Mouse (Mus musculus): ENCODE results near the gene Card9.
"Not testable (repeated sequence)": the region's sequence is repeated elsewhere in the genome, so short reads cannot be mapped to it uniquely, and the experiment has no call there.

Card9 gene

DNA sequence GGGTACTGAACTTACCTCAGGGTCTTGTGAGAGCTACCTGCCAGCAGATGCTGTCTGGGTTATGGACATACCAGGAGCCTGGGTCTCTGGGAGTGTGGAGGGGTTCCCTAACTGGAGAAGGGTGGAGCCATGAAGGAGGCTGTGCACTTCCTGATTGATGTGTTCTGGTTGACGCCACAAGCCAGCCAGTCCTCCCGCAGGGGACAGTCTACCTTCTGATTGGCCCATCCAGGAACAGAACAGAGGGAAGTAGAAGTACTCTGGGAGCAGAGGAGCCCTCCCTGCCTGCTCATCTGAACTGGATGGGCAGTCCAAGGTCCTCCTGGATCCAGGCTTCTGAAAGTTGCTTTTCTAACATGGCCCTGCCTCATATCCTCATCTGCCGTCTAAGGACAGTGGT is at the start of gene Card9:
Gene Card9, minus strand, starts transcription at position 147 of the 400 bp plus-strand sequence.
- no peak for DNase-seq

DNA sequence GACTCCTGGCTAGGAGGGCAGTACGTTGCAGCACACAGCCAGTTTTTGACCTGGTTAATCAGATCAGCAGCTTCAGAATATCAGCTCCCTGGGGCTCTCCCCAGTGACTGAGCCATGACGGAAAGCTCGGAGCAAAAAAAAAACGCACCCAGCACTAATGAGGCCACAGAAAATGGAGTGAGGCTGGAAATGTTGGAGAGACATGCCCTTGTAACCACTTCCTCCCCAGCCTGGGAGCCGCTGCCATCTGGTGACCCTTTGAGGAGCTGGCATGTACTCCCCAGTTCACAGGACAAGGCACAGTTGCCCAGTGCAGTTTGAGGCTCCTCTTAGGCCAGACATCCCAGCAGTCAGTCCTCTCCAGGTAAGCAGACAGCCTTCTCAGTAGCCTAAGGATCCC is 49.4 kb upstream of the Card9 start:
- no peak for DNase-seq

DNA sequence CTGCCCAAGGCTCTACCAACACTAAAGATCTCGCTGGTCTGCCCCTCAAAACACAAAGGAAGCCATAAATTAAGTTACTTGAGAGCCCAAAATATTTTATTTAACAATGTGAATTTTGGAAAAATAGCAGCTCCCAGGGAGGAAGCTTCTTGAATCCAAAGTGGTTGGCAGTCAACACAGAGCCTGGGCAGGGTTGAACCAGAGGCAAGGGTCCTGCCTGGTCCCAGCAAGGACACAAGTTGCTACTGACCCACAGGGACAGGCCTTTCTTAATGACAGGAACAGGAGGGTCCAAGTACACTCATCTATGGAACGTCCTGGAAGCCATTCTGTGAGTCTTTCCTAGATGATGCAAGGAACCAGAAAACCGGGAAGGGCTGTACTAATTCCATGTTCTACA is 48.6 kb upstream of the Card9 start:
- DNase-seq, result no peak

DNA sequence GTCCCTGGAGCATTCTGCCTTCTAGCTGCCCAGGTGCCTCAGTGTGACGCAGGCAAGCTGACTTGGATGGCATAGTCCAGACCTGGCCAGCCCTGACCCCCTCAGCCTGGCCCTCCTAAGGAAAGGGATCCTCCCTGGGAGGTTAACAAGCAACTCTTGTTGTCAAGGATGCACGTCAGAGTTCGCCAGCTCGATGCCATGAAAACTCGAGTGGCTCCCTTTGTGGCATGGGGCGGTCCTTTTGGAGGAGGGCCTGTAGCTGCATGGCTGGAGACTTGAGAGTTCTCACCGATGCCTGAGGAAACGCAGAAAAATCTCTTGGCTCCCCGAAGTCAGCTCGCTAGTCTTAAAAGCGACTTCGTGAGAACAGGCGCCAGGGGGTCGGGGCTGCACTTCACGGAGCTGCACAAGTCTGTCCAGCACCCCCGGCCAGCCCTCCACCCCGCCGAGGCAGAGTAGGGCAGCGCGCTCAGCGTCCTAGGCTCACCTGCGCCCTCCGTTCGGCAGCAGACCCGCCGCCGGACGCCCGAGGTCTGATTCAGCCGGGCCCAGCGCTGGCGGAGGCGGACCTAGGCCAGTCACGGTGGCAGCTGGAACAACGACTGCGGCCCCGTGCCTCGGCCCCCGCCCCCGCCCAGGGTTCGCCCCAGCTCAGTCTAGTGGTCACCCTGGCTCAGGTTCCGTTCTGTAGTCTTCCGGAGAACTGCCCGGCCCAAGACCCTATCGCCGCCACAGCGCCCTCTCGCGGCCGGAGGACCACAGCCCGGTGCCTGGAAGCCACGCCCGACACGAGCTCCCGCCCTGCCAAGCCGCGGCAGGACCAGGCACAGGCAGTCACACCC is 48.0 kb upstream of the Card9 start, which contains the start of gene Inpp5e:
Gene Inpp5e, minus strand, starts transcription at position 689 of the 842 bp plus-strand sequence.
- DNase-seq, result peak; percentile 98

DNA sequence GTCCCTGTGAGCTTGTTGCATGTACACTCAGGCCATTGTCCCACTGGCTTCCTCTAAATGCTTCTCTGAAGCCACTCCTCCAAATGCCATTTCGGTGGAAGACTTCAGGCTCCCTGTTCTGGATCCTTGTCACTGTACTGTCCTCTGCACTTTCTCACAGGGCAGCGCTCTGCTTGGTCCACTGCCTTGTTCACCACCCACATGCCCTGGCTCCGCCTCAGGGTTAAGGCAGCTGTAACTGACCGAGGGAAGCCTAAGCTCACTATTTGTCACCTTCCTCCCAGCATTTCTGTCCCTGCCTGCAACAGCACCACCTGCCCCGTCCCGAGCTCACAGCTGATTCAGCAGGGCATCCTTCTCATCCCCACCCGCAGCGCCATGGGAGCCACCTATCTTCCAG is 42.6 kb upstream of the Card9 start:
- DNase-seq, result no peak

DNA sequence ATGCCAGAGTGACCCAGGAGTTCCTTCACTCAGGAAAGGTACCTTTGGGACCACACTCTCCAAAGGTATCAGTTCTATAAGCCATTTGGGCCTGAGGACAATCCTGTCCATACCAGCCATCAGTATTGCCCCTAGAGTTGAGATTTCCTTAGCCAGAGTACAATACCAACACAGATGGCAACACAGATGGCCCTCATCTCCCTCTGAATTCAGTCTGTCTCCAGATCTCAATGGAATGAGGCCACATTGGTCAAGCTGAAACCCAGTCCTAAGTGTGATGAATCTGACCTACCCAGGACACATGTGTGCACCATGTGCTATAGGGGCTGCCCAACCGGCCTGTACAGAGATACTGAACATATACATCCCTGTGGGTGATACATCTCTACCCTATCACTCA is 41.5 kb upstream of the Card9 start:
- DNase-seq, result no peak

DNA sequence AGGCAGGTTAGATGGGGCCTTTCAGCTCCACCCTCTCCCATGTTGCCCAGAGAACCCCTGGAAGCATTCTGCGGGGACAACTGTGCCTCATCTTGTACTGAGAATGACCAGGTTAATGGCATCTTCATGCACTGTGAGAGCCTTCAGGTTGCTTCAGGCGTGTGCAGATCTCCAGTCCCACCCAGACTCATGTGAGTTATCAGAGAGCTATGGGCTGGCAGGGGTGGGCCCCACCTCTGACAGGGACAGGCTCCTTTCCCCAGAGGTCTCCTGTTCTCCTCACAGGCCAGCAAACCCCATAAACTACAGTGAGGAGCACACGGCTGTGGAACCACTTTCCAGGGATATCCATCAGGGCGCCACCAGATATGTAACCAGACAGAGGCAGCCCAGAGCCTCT is 40.3 kb upstream of the Card9 start:
- DNase-seq, result no peak

DNA sequence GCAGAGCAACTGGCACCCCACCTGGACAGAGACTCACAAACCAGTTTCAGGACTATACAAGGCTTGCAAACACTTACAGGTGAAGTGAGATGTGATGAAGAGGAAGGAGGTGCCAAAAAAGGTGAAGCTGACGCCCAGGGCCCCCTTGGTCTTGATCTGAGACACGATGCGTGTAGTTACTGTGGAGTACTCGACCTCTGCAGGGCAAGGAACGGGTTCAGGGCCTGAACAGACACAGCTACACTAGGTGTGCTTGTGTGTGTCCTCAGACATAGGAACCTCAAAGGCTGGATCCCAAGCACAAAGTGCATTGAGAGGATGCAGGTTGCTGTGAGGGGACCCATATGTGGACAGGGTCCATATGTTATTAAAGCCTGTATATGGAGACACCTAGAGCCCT is 39.6 kb upstream of the Card9 start:
- no peak for DNase-seq

DNA sequence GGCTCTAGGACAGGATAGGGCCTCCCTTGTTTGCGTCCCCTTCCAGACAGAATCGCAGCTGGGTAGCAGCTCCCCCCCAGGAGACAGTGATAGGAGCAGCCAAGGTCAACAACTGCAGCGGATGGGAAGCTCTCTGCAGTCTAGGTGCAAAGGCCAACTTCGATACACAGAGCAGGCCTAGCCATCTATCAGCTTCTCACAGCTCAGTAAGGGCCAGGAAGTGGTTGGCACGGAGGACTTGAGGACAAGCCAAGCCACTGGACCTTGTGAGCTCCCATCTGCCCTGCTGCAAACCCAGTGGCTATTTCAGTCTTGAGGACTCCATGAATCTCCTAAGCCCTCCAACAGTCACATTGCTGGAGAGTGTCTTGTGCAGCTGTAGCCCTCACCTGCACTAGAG is 38.9 kb upstream of the Card9 start:
- DNase-seq, result no peak

DNA sequence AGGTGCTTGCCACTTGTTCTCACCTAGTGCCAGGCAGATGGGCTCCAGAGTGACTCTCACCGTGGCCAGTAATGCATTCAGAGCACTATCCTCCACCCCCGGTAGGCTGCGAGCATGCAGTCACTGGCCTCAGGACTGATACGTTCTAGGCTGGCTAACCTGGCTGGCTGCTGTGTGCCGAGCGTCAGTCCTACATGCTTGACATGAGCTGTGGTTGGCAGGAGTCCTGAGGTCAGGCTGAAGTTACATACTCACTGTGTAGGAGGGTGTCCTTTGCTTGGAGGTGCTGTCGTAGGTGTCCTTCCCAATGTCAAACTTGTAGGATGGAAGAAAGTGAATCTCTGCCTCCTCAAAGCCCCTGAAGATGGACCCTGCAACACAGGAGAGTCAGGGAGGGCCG is 38.3 kb upstream of the Card9 start:
- no peak for DNase-seq

DNA sequence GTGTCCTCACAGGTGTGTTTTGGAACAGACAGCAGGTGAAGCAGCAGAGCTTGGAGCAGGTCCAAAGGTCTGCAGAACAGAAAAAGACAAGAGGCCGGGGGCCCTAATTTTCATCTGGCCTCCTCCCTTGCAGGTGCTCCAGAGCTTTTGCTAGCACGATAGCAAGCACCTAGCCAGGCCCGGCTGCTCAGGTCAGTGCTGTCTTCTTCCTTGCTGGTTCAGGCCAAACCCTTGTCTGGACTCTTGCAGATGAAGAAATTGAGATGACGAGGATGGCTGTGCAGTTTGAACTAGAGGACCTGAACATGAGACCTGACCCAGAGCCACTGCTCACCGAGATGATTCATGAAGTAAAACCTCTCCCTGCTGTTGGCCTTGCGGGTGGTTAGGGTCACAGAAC is 30.9 kb upstream of the Card9 start:
- no peak for DNase-seq

DNA sequence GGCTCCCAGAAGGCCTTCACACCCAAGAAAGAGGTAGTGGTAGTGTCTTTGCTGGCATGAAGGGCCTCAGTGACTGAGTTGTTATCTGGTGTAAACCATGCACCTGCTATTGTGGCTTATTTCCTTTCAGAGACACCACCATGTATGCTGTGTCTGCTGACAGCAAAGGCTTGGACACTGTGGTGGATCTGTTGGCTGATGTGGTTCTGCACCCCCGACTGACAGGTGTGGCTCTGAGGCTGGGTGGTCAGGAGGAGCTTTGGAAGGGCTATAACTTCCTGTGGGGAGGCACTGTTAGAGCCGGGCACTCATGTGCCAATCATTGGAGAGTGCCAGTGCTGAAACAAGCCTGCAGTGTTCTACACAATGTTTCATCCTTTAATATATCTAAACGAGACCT is 30.2 kb upstream of the Card9 start:
- DNase-seq, result no peak

DNA sequence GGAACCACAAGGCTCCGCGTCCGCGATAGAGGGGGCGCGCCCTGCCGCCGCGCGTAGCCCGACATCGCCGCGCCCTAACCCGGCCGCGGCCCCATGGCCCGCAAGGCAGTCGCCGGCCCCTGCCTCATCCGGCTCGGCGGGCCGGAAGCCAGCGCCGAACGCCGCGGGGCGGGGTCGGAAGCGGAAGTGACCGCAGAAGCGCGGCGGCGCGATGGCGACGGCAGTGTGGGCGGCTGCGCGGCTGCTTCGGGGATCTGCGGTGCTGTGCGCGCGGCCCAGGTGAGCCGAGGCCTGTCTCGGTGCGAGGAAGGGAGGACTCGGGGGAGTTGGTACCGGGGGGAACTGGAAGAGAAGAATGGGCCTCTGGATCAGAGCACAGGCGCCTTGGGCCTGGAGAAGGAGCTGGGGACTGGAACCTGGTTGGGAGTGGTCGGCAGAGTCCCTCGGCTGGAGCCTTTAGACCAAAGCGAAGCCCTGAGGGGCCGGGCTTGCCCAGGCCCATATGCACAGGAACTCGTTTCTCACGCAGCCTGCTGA is 28.5 kb upstream of the Card9 start, which contains the start of the genes Entr1 and Pmpca:
Gene Entr1, minus strand, starts transcription at position 163 of the 537 bp plus-strand sequence.
Gene Pmpca, plus strand, starts transcription at position 186 of the 537 bp plus-strand sequence.
- DNase-seq, result peak; percentile 90

DNA sequence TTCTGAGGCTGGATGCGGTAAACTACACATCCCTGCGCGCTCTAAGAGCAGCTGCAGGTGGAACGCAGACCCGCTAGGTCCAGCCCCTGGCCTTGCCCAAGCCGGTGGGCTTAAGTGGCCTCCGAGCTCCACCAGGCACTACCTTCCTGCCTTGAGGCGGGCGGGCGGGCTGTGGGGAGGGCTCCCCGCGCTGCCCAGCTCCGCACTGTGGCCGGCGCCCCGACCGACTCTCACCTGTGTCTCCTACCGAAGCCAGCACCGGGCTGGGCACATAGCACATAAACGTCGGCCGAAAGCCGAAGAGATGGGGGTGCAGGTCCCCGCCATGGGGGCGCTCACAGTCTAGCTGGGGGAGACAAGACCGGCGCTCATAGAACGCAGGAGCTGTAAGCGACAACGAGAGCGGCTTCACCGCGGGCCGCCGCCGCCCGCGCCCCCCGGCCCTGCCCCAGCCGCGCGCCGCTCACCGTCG is 28.0 kb upstream of the Card9 start:
- no peak for DNase-seq

DNA sequence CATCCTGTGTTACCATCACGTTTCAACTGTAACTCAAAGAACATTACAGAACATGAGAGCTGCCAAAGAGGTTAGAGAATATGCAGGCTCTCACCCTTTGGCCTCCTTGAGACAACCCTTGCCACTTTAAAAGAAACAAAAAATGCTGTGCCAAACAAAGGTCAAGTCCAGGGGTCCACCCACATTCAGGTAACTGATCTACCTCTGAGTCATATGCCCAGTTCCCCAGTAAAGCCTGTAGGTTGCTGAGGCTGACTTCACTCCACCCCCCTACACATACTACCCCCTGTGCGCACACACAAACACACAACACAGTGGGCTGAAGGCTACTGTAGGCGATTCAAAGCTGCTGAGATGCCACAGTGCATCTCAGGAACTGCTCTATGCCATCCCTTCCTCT is 27.0 kb upstream of the Card9 start:
- DNase-seq, result no peak

DNA sequence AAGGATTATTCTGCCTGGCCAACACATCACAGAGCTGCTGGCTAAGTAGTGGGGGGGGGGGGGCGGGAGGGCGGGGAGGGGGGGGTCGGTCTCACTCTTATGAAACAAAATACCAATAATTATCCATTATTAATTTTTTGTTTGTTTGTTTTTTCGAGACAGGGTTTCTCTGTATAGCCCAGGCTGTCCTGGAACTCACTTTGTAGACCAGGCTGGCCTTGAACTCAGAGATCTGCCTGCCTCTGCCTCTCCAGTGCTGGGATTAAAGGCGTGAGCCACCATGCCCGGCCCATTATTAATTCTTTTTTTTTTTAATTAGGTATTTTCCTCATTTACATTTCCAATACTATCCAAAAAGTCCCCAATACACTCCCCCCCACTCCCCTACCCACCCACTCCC is 20.2 kb upstream of the Card9 start:
- not testable (repeated sequence) for DNase-seq

DNA sequence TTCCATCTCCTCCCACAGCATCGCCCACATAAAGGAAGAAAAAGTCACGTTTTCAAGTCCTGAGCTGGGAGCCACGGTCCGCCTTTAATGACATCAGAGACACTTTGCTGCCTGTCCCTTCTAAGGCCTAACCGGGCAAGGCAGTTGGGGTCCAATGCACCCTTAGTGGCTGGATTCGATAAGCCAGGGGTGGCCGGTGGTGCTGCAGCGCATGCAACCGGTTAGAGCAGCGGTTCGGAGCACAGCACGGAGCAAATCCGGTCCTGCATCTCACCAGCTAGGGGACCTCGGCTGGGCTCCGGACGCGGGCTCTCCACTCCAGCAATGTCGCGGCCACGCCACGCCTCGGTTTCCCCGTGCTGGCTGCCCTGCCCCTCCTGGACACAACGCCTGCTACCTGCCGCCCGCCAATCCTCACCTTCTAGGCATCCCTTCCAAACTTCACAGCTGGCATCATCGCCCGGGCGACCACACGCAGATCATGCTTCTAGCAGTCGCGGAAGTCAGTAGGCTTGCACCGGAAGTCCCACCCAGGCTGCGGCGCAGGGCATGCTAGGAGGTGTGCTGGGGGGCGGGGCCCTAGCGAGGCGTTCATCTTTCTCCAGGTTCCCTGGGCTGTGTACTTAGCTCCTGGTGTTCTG is 19.5 kb upstream of the Card9 start, which contains the start of gene Snapc4:
Gene Snapc4, minus strand, starts transcription at position 523 of the 641 bp plus-strand sequence.
- DNase-seq, result peak; percentile 85

DNA sequence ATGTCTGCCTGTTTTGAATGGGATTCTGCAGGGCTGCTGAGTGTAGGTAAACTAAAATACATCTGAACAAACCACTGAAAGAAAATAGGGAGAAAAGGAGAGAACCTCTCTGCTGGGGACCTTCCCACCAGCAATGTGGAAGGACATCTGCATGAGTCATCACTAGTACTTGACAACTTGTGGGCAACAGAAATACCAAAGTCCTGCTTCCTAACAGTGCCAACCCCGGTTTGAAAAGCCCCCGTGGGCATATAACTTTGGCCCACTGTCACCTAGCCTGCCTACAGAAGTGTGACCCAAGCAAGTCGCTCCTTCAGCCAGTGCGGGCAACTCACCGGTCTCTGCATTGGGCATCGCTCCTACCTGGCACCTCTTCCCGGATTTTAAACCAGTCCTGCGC is 11.7 kb upstream of the Card9 start:
- DNase-seq, result no peak

DNA sequence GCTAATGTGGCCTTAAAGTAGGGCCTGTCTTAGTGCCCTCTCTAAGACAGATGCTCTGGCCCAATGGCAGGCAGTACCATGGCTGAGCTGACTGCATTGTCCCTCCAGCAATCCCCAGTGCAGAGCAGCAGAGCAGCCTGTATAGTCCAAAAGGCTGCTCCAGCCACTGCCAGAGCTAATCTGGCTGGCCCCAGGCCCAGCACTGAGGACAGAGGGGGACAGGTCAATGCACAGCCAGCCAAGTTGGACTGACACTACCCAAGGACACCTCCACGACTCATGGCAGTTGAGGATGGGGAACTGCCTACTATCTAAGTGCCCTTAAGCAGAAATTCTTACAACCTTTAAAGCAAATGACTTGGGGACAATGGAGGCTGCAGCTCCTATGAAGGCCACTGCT is 7.9 kb upstream of the Card9 start:
- no peak for DNase-seq

DNA sequence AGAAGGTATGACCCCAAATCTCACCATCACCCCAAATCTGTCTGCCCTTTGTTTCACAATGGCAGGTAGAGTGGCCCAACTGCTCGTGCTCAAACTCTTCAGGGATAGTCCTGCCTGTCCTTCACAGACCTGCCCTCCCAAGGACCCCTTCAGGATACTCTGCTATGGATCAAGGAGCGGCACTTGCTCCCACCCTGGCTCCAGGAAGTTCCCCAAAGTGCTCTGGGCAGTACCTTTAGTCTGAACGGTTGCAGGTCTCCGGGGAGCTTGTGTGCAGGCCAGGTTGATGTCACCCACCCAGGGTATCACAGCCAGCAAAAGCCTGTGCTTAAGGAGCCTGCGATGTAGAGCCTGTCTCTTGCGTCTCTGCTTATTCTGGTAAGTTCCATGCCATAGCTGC is 7.2 kb upstream of the Card9 start:
- no peak for DNase-seq

DNA sequence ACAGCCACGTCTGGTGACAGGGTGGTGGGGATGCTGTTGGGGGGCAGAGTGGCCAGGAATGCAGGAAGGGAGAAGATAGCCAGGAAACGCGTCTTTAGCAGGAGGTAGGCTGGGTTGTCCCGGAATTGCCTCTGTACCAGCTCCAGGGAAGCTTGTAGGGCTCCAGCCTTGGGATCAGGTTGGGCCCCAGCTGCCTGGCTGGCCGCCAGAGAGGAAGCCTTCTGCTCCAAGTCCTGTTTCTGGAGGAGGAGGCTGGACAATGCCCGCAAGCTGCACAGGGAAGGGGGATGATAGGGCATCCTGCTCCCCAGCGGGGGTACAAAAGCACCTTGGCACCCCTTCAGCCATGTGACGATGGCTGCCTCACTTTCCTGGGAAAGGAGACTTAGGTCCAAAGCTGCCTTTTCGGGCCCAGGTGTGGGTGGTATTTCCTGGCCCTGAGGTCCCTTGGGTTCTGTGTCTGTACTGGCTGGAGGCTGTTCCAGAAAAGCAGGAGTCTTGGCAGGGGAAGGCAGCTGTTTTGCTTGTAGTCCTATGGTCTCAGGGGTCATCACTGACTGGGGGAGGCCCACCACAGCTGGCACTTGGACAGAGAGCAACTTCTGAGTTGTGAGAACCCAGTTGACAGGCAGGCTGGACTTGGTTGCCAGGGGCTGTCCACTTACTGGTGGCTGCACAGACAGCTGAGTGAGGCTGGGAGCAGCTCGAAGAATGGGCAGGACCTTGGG is 4.2 kb upstream of the Card9 start:
- peak; percentile 59 for DNase-seq

DNA sequence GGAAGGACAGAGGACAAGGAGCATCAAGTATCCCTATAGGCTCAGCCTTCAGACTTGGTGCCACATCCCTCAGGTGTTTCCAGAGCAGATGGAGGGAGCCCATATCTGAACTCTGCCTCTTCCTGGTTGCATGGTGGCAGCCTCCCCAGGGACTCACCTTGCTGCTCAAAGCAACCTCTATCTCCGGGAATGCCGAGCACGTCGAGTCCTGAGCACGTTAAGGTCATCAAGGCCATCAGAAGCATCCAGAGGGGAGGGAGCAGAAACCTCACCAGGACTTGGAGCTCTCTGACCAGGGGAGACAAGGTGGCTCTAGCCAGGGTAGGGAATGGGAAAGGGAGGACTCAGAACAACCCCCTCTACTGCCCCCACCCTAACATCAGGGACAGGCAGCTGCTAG is 2.8 kb upstream of the Card9 start:
- DNase-seq, result no peak

DNA sequence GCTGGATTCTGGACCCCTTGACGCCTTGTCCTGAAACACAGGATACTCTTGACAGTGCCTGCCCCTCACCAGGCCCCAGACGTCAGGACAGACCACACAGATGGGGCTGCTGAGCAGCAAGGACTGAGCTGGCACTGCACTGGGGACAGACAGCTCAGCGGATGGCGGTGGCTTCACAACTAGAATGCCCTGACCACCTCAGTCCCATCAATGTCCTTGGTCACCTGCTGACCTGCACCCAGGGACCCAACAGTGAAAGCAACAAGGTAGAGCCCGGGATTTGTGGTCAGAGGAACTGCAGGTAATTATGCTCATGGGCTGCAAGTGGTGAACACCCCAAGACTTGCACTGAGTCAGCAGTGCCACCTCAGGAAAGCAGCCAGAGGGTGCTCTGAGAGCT is 2.3 kb upstream of the Card9 start:
- no peak for DNase-seq
